Mouse (Mus musculus) forebrain, embryonic 13.5 days (tissue): ENCODE results near the gene Fars2. TPM values are rescaled to one million over a fixed set of nuclear protein-coding genes. Genes with fewer than 3 reads are reported as not detected.

Experiments
- ATAC-seq: fragments of 200-750 bp; cut with Nextera tagmentation; 2 replicates; pipeline ENCODE4 v1.8.0; 2017
- H3K27ac ChIP-seq: fragments of 300-500 bp; sonication (generic); 2 replicates; pipeline ENCODE4 v1.5.1; 2015; ENCODE audit warnings: inconsistent platforms, mild to moderate bottlenecking, moderate library complexity
- H3K27me3 ChIP-seq: fragments of 300-500 bp; sonication (generic); 2 replicates; pipeline ENCODE4 v1.6.1; 2015; ENCODE audit warnings: mild to moderate bottlenecking, inconsistent platforms
- H3K36me3 ChIP-seq: fragments of 300-500 bp; sonication (generic); 2 replicates; pipeline ENCODE4 v1.6.1; 2015; ENCODE audit warnings: mild to moderate bottlenecking, inconsistent platforms; ENCODE audit not compliant: poor library complexity, severe bottlenecking
- H3K4me1 ChIP-seq: fragments of 300-500 bp; sonication (generic); 2 replicates; pipeline ENCODE4 v1.6.1; 2015; ENCODE audit warnings: inconsistent platforms
- H3K4me2 ChIP-seq: fragments of 300-500 bp; sonication (generic); 2 replicates; pipeline ENCODE4 v1.6.1; 2015; ENCODE audit warnings: inconsistent platforms, mild to moderate bottlenecking, moderate library complexity
- H3K4me3 ChIP-seq: fragments of 300-500 bp; sonication (generic); 2 replicates; pipeline ENCODE4 v1.5.1; 2015; ENCODE audit warnings: mild to moderate bottlenecking, inconsistent platforms
- H3K9ac ChIP-seq: fragments of 300-500 bp; sonication (generic); 2 replicates; pipeline ENCODE4 v1.6.1; 2015; ENCODE audit warnings: mild to moderate bottlenecking, inconsistent platforms
- H3K9me3 ChIP-seq: fragments of 300-500 bp; sonication (generic); replicated peaks from 2 replicates; pipeline ENCODE4 v1.6.1; 2016; ENCODE audit warnings: inconsistent platforms
- WGBS: fragments of 180-500 bp; shearing (Covaris S2); methylation state at CpG from one replicate; pipeline ENCODE4 v1.1.7; 2015; 5-methylcytosine and 5-hydroxymethylcytosine counted together
- polyA plus RNA-seq: library from polyadenylated mRNA; unstranded; fragments of >200 nt; fragmentation: Nextera tagmentation; extraction: Ambion mirVana; gene quantifications from 2 replicates; pipeline ENCODE4 v1.2.1, GENCODE M21; 2015

The Fars2 gene
- polyA plus RNA-seq, 1 experiment from 2014 or later, result 32.6 TPM

- no peaks in the 10 kb centered on the region for H3K36me3 ChIP-seq
- no peaks in the 10 kb centered on the region for H3K27me3 ChIP-seq
- no peak for ATAC-seq
- no peak overlapping the region for H3K4me3 ChIP-seq
- 34% methylated on average over 4 of the region's 4 CpGs for WGBS
- H3K9me3 ChIP-seq, result no peaks in the 10 kb centered on the region
- peaks cover 13% of the 10 kb centered on the region for H3K4me1 ChIP-seq
- H3K27ac ChIP-seq, result no peak overlapping the region
- H3K9ac ChIP-seq, result no peak overlapping the region
- H3K4me2 ChIP-seq, result no peak overlapping the region
These were observed 190.2 kb downstream of the Fars2 start for GRCm38 (mm10) chr13:36307386-36307785.

- Histone ChIP-seq H3K27ac (no peak overlapping the region), H3K4me2 (no peak overlapping the region), H3K9ac (no peak overlapping the region), H3K9me3 (no peaks in the 10 kb centered on the region), H3K4me1 (peaks cover 14% of the 10 kb centered on the region), H3K27me3 (no peaks in the 10 kb centered on the region), H3K36me3 (no peaks in the 10 kb centered on the region), H3K4me3 (no peak overlapping the region)
- WGBS, result 85% methylated on average over 1 of the region's 1 CpGs
- ATAC-seq, result no peak
These were observed 191.9 kb downstream of the Fars2 start for GRCm38 (mm10) chr13:36309160-36309559.

GRCm38 (mm10) chr13:36314218-36314617, 197.0 kb downstream of the Fars2 start:
- Histone ChIP-seq H3K9ac (no peak overlapping the region), H3K9me3 (no peaks in the 10 kb centered on the region), H3K4me3 (no peak overlapping the region), H3K27ac (no peak overlapping the region), H3K36me3 (no peaks in the 10 kb centered on the region), H3K27me3 (no peaks in the 10 kb centered on the region), H3K4me1 (peaks cover 21% of the 10 kb centered on the region), H3K4me2 (no peak overlapping the region)
- ATAC-seq, result no peak
- WGBS, result 70% methylated on average over 8 of the region's 8 CpGs

- Histone ChIP-seq H3K27me3 (no peaks in the 10 kb centered on the region), H3K4me3 (no peak overlapping the region), H3K9me3 (no peaks in the 10 kb centered on the region), H3K27ac (no peak overlapping the region), H3K9ac (no peak overlapping the region), H3K4me2 (no peak overlapping the region), H3K4me1 (peaks cover 21% of the 10 kb centered on the region), H3K36me3 (no peaks in the 10 kb centered on the region)
- WGBS, result 84% methylated on average over 10 of the region's 10 CpGs
- no peak for ATAC-seq
These were observed 197.9 kb downstream of the Fars2 start for GRCm38 (mm10) chr13:36314860-36315800.

GRCm38 (mm10) chr13:36317824-36318223, 200.6 kb downstream of the Fars2 start:
- Histone ChIP-seq H3K4me2 (no peak overlapping the region), H3K27me3 (no peaks in the 10 kb centered on the region), H3K4me3 (no peak overlapping the region), H3K9me3 (no peaks in the 10 kb centered on the region), H3K4me1 (peaks cover 17% of the 10 kb centered on the region), H3K36me3 (no peaks in the 10 kb centered on the region), H3K9ac (no peak overlapping the region), H3K27ac (no peak overlapping the region)
- peak; percentile 81 for ATAC-seq
- WGBS, result 38% methylated on average over 3 of the region's 3 CpGs

GRCm38 (mm10) chr13:36324624-36325023, 207.4 kb downstream of the Fars2 start:
- no peak overlapping the region for H3K4me2 ChIP-seq
- ATAC-seq, result no peak
- H3K9ac ChIP-seq, result no peak overlapping the region
- no peaks in the 10 kb centered on the region for H3K4me1 ChIP-seq
- WGBS, result 90% methylated on average over 2 of the region's 2 CpGs
- no peaks in the 10 kb centered on the region for H3K27me3 ChIP-seq
- H3K27ac ChIP-seq, result no peak overlapping the region
- H3K9me3 ChIP-seq, result no peaks in the 10 kb centered on the region
- H3K36me3 ChIP-seq, result no peaks in the 10 kb centered on the region
- no peak overlapping the region for H3K4me3 ChIP-seq

- no peak for ATAC-seq
- Histone ChIP-seq H3K9ac (no peak overlapping the region), H3K27ac (no peak overlapping the region), H3K27me3 (no peaks in the 10 kb centered on the region), H3K4me1 (no peaks in the 10 kb centered on the region), H3K9me3 (no peaks in the 10 kb centered on the region), H3K4me2 (no peak overlapping the region), H3K4me3 (no peak overlapping the region), H3K36me3 (no peaks in the 10 kb centered on the region)
- WGBS, result 92% methylated on average over 3 of the region's 3 CpGs
These were observed 209.3 kb downstream of the Fars2 start for GRCm38 (mm10) chr13:36326539-36326938.

- H3K9ac ChIP-seq, result no peak overlapping the region
- no peak overlapping the region for H3K27ac ChIP-seq
- WGBS, result 76% methylated on average over 2 of the region's 2 CpGs
- H3K4me2 ChIP-seq, result no peak overlapping the region
- no peaks in the 10 kb centered on the region for H3K4me1 ChIP-seq
- no peak for ATAC-seq
- H3K36me3 ChIP-seq, result no peaks in the 10 kb centered on the region
- no peaks in the 10 kb centered on the region for H3K27me3 ChIP-seq
- H3K4me3 ChIP-seq, result no peak overlapping the region
- no peaks in the 10 kb centered on the region for H3K9me3 ChIP-seq
These were observed 212.7 kb downstream of the Fars2 start for GRCm38 (mm10) chr13:36329871-36330270.

- Histone ChIP-seq H3K4me1 (no peaks in the 10 kb centered on the region), H3K9me3 (no peaks in the 10 kb centered on the region), H3K9ac (no peak overlapping the region), H3K27me3 (no peaks in the 10 kb centered on the region), H3K4me2 (no peak overlapping the region), H3K27ac (no peak overlapping the region), H3K36me3 (no peaks in the 10 kb centered on the region), H3K4me3 (no peak overlapping the region)
- WGBS, result 79% methylated on average over 3 of the region's 3 CpGs
- ATAC-seq, result no peak
These were observed 213.3 kb downstream of the Fars2 start for GRCm38 (mm10) chr13:36330542-36330941.

- H3K9ac ChIP-seq, result no peak overlapping the region
- no peak overlapping the region for H3K4me3 ChIP-seq
- no peaks in the 10 kb centered on the region for H3K9me3 ChIP-seq
- no peaks in the 10 kb centered on the region for H3K4me1 ChIP-seq
- no peak overlapping the region for H3K4me2 ChIP-seq
- 60% methylated on average over 5 of the region's 5 CpGs for WGBS
- no peak overlapping the region for H3K27ac ChIP-seq
- no peaks in the 10 kb centered on the region for H3K27me3 ChIP-seq
- ATAC-seq, result no peak
- H3K36me3 ChIP-seq, result no peaks in the 10 kb centered on the region
These were observed 217.5 kb downstream of the Fars2 start for GRCm38 (mm10) chr13:36334748-36335147.

GRCm38 (mm10) chr13:36351529-36351928, 234.3 kb downstream of the Fars2 start:
- no peaks in the 10 kb centered on the region for H3K36me3 ChIP-seq
- no peak for ATAC-seq
- H3K27me3 ChIP-seq, result no peaks in the 10 kb centered on the region
- no peak overlapping the region for H3K9ac ChIP-seq
- H3K4me3 ChIP-seq, result no peak overlapping the region
- H3K4me2 ChIP-seq, result no peak overlapping the region
- H3K4me1 ChIP-seq, result no peaks in the 10 kb centered on the region
- 86% methylated on average over 11 of the region's 11 CpGs for WGBS
- H3K27ac ChIP-seq, result no peak overlapping the region
- no peaks in the 10 kb centered on the region for H3K9me3 ChIP-seq

- no peak for ATAC-seq
- Histone ChIP-seq H3K9me3 (no peaks in the 10 kb centered on the region), H3K27me3 (no peaks in the 10 kb centered on the region), H3K4me1 (no peaks in the 10 kb centered on the region), H3K9ac (no peak overlapping the region), H3K27ac (no peak overlapping the region), H3K4me3 (no peak overlapping the region), H3K4me2 (no peak overlapping the region), H3K36me3 (no peaks in the 10 kb centered on the region)
- WGBS, result 82% methylated on average over 4 of the region's 4 CpGs
These were observed 240.3 kb downstream of the Fars2 start for GRCm38 (mm10) chr13:36357469-36357868.

GRCm38 (mm10) chr13:36361419-36361818, 244.2 kb downstream of the Fars2 start:
- Histone ChIP-seq H3K36me3 (no peaks in the 10 kb centered on the region), H3K9ac (no peak overlapping the region), H3K4me3 (no peak overlapping the region), H3K9me3 (no peaks in the 10 kb centered on the region), H3K27ac (no peak overlapping the region), H3K4me1 (no peaks in the 10 kb centered on the region), H3K4me2 (no peak overlapping the region), H3K27me3 (no peaks in the 10 kb centered on the region)
- no peak for ATAC-seq
- 95% methylated on average over 3 of the region's 3 CpGs for WGBS
